Mouse (Mus musculus): Measurements from ENCODE around the gene Mrps22. TPM values are rescaled to one million over a fixed set of nuclear protein-coding genes. Genes with fewer than 3 reads are reported as not detected.

Gene Mrps22
- polyA plus RNA-seq (2014; fragmentation: Nextera tagmentation; extraction: Ambion mirVana), result 51.8 and 55.9 TPM in 2 replicates

DNA sequence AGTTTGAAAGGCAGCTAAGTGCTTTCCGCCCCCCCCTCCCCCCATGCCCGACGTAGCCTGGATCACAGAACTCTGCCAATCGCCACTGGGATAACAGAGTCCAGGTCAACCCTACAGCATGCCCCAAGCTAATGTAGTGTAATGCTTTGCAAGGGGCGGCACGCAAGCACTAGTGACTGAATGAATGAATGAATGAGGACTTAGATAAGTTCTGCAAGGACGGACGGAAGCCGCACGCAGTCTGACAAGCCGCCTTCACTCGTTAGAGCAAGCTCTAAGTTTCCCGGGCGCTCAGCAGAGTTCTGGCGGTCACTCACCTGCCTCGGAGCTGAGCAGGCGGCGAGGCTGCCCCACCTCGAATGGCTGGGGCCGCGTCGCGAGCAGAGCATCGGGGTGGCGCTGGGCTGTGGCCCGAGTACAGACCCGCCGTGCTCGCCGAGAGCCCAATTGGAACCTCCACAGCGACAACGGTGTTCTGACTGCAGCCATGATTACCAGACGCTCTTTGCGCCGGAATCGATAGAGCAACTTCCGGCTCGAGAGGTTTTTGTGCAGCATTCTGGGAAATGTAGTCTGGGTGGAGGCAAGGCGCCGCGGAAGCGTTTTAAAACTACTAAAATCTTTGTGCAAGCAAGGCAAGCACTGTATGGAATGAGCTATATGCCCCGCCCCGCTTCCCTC, at the start of gene Mrps22:
Mrps22 (minus strand) TSS at position 505 of the 681 bp plus-strand sequence.
- under 1% methylated on average over 44 of the region's 44 CpGs for WGBS
- 0 out of 2 replicates have a peak, but pooled peaks cover 4% of the 10 kb centered on the region for H3K9me3 ChIP-seq (ENCODE audit: control insufficient read depth, low read length)

GRCm38 (mm10) chr9:98650547-98650946, 49.1 kb upstream of the Mrps22 start:
- Histone ChIP-seq H3K9me3 (ENCODE audit: control insufficient read depth, low read length) (no peaks in the 10 kb centered on the region), H3K4me2 (ENCODE audit: low read length) (no peak overlapping the region), H3K4me3 (ENCODE audit: control insufficient read depth in 1 of 2, insufficient read depth in 1 of 2, low read depth in 1 of 2, low read length in 2 of 2) (no peak overlapping the region), H3K36me3 (ENCODE audit: control insufficient read depth, insufficient read depth, low read length) (no peaks in the 10 kb centered on the region), H3K4me1 (ENCODE audit: control insufficient read depth in 2 of 2, insufficient read depth in 2 of 2, low read length in 2 of 2) (no peaks in the 10 kb centered on the region), H3K27me3 (ENCODE audit: control insufficient read depth, insufficient read depth, low read length) (no peaks in the 10 kb centered on the region), H3K9ac (ENCODE audit: low read length) (no peak overlapping the region), H3K27ac (replicated peaks in 1 of 2; ENCODE audit: control insufficient read depth in 1 of 2, insufficient read depth in 1 of 2, low read depth in 2 of 2, low read length in 2 of 2) (no peak overlapping the region)
- WGBS, result 72% methylated on average over 8 of the region's 8 CpGs
- no peak for ATAC-seq (ENCODE audit: insufficient number of reproducible peaks, insufficient read depth, low FRiP score, low read depth)

More for the DNA sequence above, at the start of gene Mrps22:
- Histone ChIP-seq H3K36me3 (ENCODE audit: control insufficient read depth, insufficient read depth, low read length) (peaks cover 23% of the 10 kb centered on the region), H3K4me1 (ENCODE audit: control insufficient read depth in 2 of 2, insufficient read depth in 2 of 2, low read length in 2 of 2) (peaks cover 0 to 12% of the 10 kb centered on the region in 2 experiments; a peak in 2 of 4 replicates), H3K4me2 (ENCODE audit: low read length) (peak within 1 kb of the TSS; percentile 70), H3K9ac (ENCODE audit: low read length) (peak within 1 kb of the TSS; percentile 85), H3K27me3 (ENCODE audit: control insufficient read depth, insufficient read depth, low read length) (no peaks in the 10 kb centered on the region), H3K4me3 (ENCODE audit: control insufficient read depth in 1 of 2, insufficient read depth in 1 of 2, low read depth in 1 of 2, low read length in 2 of 2) (peak within 1 kb of the TSS; percentile 67 to 81), H3K27ac (replicated peaks in 1 of 2; ENCODE audit: control insufficient read depth in 1 of 2, insufficient read depth in 1 of 2, low read depth in 2 of 2, low read length in 2 of 2) (0 out of 4 replicates have a peak within 1 kb of the TSS, but pooled peaks of 1 of the 2 experiments have one; percentile 20)
- ATAC-seq (ENCODE audit: insufficient number of reproducible peaks, insufficient read depth, low FRiP score, low read depth), result peak; percentile 88

GRCm38 (mm10) chr9:98647418-98647817, 46.0 kb upstream of the Mrps22 start:
- no peak overlapping the region for H3K9ac ChIP-seq (ENCODE audit: low read length)
- H3K27me3 ChIP-seq (ENCODE audit: control insufficient read depth, insufficient read depth, low read length), result no peaks in the 10 kb centered on the region
- no peak overlapping the region for H3K4me2 ChIP-seq (ENCODE audit: low read length)
- no peaks in the 10 kb centered on the region for H3K4me1 ChIP-seq (ENCODE audit: control insufficient read depth in 2 of 2, insufficient read depth in 2 of 2, low read length in 2 of 2)
- no peaks in the 10 kb centered on the region for H3K36me3 ChIP-seq (ENCODE audit: control insufficient read depth, insufficient read depth, low read length)
- no peak for ATAC-seq (ENCODE audit: insufficient number of reproducible peaks, insufficient read depth, low FRiP score, low read depth)
- 86% methylated on average over 12 of the region's 12 CpGs for WGBS
- no peak overlapping the region for H3K27ac ChIP-seq (replicated peaks in 1 of 2; ENCODE audit: control insufficient read depth in 1 of 2, insufficient read depth in 1 of 2, low read depth in 2 of 2, low read length in 2 of 2)
- H3K4me3 ChIP-seq (ENCODE audit: control insufficient read depth in 1 of 2, insufficient read depth in 1 of 2, low read depth in 1 of 2, low read length in 2 of 2), result no peak overlapping the region
- H3K9me3 ChIP-seq (ENCODE audit: control insufficient read depth, low read length), result no peaks in the 10 kb centered on the region

- WGBS, result 18% methylated on average over 4 of the region's 4 CpGs
- 0 out of 2 replicates have a peak, but pooled peaks have one; percentile 20 for ATAC-seq (ENCODE audit: insufficient number of reproducible peaks, insufficient read depth, low FRiP score, low read depth)
These were observed 44.3 kb upstream of the Mrps22 start for GRCm38 (mm10) chr9:98645750-98646149.

GRCm38 (mm10) chr9:98642126-98642525, 40.7 kb upstream of the Mrps22 start:
- ATAC-seq (ENCODE audit: insufficient number of reproducible peaks, insufficient read depth, low FRiP score, low read depth), result no peak

More at GRCm38 (mm10) chr9:98645750-98646149, 44.3 kb upstream of the Mrps22 start:
- H3K27me3 ChIP-seq (ENCODE audit: control insufficient read depth, insufficient read depth, low read length), result no peaks in the 10 kb centered on the region
- no peaks in the 10 kb centered on the region for H3K9me3 ChIP-seq (ENCODE audit: control insufficient read depth, low read length)
- no peak overlapping the region for H3K9ac ChIP-seq (ENCODE audit: low read length)
- no peak overlapping the region for H3K4me2 ChIP-seq (ENCODE audit: low read length)
- no peaks in the 10 kb centered on the region for H3K36me3 ChIP-seq (ENCODE audit: control insufficient read depth, insufficient read depth, low read length)
- no peak overlapping the region for H3K27ac ChIP-seq (replicated peaks in 1 of 2; ENCODE audit: control insufficient read depth in 1 of 2, insufficient read depth in 1 of 2, low read depth in 2 of 2, low read length in 2 of 2)
- no peaks in the 10 kb centered on the region for H3K4me1 ChIP-seq (ENCODE audit: control insufficient read depth in 2 of 2, insufficient read depth in 2 of 2, low read length in 2 of 2)
- no peak overlapping the region for H3K4me3 ChIP-seq (ENCODE audit: control insufficient read depth in 1 of 2, insufficient read depth in 1 of 2, low read depth in 1 of 2, low read length in 2 of 2)

DNA sequence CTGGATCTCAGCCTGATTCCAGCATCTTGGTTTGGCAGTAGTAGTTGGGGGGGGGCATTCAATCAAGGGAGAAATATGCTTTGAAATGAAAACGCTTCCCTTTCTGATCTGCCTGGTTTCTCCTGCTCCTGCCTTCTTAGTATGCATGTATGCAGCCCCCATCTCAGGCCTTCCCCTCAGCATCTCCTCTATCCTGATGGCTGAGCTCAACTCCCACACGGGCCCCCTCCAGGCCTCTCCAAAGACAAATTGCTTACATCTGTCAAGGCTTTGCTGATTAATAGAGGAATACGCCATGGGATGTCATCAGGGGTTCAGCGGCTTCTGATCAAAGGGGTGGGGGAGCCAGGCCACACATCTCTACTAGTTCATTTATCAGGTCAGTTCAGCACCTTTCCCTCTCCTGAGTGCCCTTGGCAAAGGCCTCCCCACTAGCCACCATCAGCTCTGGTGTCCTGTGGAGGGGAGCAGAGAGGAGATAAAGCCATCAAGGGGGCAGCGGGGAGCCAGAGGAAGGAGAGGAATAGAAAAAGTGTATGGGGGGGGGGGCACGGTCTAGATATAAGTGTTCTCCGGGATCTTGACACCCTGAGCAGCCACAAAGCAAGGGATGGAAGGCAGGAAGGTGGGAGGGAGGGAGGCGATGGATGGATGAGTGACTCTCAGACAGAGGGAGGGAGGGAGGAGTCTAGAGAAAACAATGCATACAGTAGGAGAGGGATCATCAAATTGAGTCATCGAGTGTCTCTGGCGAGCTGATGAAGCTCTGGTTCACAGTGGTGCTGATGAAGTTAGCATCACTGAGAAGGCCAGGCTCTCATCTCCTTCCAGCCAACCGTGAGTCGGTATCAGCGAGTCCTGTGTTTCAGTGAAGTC, 32.1 kb upstream of the Mrps22 start:
- Histone ChIP-seq H3K4me1 (ENCODE audit: control insufficient read depth in 2 of 2, insufficient read depth in 2 of 2, low read length in 2 of 2) (no peaks in the 10 kb centered on the region), H3K4me2 (ENCODE audit: low read length) (no peak overlapping the region), H3K36me3 (ENCODE audit: control insufficient read depth, insufficient read depth, low read length) (no peaks in the 10 kb centered on the region), H3K27ac (replicated peaks in 1 of 2; ENCODE audit: control insufficient read depth in 1 of 2, insufficient read depth in 1 of 2, low read depth in 2 of 2, low read length in 2 of 2) (no peak overlapping the region), H3K9ac (ENCODE audit: low read length) (no peak overlapping the region), H3K27me3 (ENCODE audit: control insufficient read depth, insufficient read depth, low read length) (peaks cover 6% of the 10 kb centered on the region; the same call in 1 of the 2 replicates), H3K4me3 (ENCODE audit: control insufficient read depth in 1 of 2, insufficient read depth in 1 of 2, low read depth in 1 of 2, low read length in 2 of 2) (no peak overlapping the region), H3K9me3 (ENCODE audit: control insufficient read depth, low read length) (no peaks in the 10 kb centered on the region)
- ATAC-seq (ENCODE audit: insufficient number of reproducible peaks, insufficient read depth, low FRiP score, low read depth), result no peak
- WGBS, result 62% methylated on average over 13 of the region's 13 CpGs

More at GRCm38 (mm10) chr9:98642126-98642525, 40.7 kb upstream of the Mrps22 start:
- 48% methylated on average over 6 of the region's 6 CpGs for WGBS
- no peak overlapping the region for H3K4me3 ChIP-seq (ENCODE audit: control insufficient read depth in 1 of 2, insufficient read depth in 1 of 2, low read depth in 1 of 2, low read length in 2 of 2)
- H3K4me1 ChIP-seq (ENCODE audit: control insufficient read depth in 2 of 2, insufficient read depth in 2 of 2, low read length in 2 of 2), result no peaks in the 10 kb centered on the region
- H3K36me3 ChIP-seq (ENCODE audit: control insufficient read depth, insufficient read depth, low read length), result no peaks in the 10 kb centered on the region
- no peak overlapping the region for H3K4me2 ChIP-seq (ENCODE audit: low read length)
- no peak overlapping the region for H3K9ac ChIP-seq (ENCODE audit: low read length)
- H3K9me3 ChIP-seq (ENCODE audit: control insufficient read depth, low read length), result no peaks in the 10 kb centered on the region
- no peak overlapping the region for H3K27ac ChIP-seq (replicated peaks in 1 of 2; ENCODE audit: control insufficient read depth in 1 of 2, insufficient read depth in 1 of 2, low read depth in 2 of 2, low read length in 2 of 2)
- H3K27me3 ChIP-seq (ENCODE audit: control insufficient read depth, insufficient read depth, low read length), result no peaks in the 10 kb centered on the region

- Histone ChIP-seq H3K27me3 (ENCODE audit: control insufficient read depth, insufficient read depth, low read length) (peaks cover 10% of the 10 kb centered on the region; the same call in 1 of the 2 replicates), H3K9me3 (ENCODE audit: control insufficient read depth, low read length) (no peaks in the 10 kb centered on the region), H3K4me2 (ENCODE audit: low read length) (no peak overlapping the region), H3K9ac (ENCODE audit: low read length) (no peak overlapping the region), H3K27ac (replicated peaks in 1 of 2; ENCODE audit: control insufficient read depth in 1 of 2, insufficient read depth in 1 of 2, low read depth in 2 of 2, low read length in 2 of 2) (no peak overlapping the region), H3K4me3 (ENCODE audit: control insufficient read depth in 1 of 2, insufficient read depth in 1 of 2, low read depth in 1 of 2, low read length in 2 of 2) (no peak overlapping the region), H3K4me1 (ENCODE audit: control insufficient read depth in 2 of 2, insufficient read depth in 2 of 2, low read length in 2 of 2) (no peaks in the 10 kb centered on the region), H3K36me3 (ENCODE audit: control insufficient read depth, insufficient read depth, low read length) (no peaks in the 10 kb centered on the region)
- 35% methylated on average over 3 of the region's 3 CpGs for WGBS
- no peak for ATAC-seq (ENCODE audit: insufficient number of reproducible peaks, insufficient read depth, low FRiP score, low read depth)
These were observed 27.0 kb upstream of the Mrps22 start for GRCm38 (mm10) chr9:98628480-98628879.
